Mouse (Mus musculus): Measurements from ENCODE around the gene Pafah1b1. TPM values are rescaled to one million over a fixed set of nuclear protein-coding genes. Genes with fewer than 3 reads are reported as not detected.
A peak's percentile ranks its signal among the peaks of the same experiment; 100 is the strongest.

Gene Pafah1b1
- polyA plus RNA-seq (2014; fragmentation: Nextera tagmentation; extraction: Ambion mirVana) = 77.5 and 83.3 TPM in 2 replicates

DNA sequence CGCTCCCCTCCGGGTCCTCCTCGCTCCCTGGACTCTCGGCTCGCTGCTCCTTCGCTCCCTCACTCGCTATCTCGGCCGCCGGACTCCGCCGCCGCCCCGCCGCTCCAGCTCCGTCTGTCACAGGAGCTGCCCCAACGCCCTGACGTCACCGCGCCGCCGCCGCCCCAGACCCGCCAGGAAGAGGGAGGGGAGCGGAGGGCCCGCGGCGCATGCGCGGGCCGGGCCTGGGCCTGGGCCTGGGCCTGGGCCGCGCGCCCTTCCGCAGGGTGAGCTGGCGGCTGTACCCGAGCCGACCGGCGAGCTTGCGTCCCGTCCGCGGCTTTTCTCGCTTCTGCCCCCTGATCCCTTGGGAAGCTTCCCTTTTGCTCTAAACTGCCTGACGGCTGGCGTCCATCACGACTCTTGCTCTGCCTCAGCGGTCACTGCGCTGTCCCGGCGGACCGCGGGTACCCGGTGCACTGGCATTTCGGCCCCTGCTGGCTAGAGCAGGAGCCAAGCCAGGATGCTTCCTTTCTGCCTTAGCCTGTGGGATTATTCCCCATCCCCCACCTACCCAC is at the start of gene Pafah1b1:
Pafah1b1 (minus strand) TSS at position 436 of the 557 bp plus-strand sequence.
- peak within 1 kb of the TSS; percentile 97 for H3K9ac ChIP-seq (ENCODE audit: low read length)
- H3K27ac ChIP-seq (replicated peaks; ENCODE audit: low read depth, low read length) = peak within 1 kb of the TSS; percentile 96
- no peaks in the 10 kb centered on the region for H3K27me3 ChIP-seq (ENCODE audit: control insufficient read depth, insufficient read depth, low read length)
- H3K9me3 ChIP-seq (ENCODE audit: control insufficient read depth, low read length) = no peaks in the 10 kb centered on the region
- peaks cover 8% of the 10 kb centered on the region for H3K4me1 ChIP-seq (ENCODE audit: control insufficient read depth, insufficient read depth, low read length)
- DNase-seq (ENCODE audit: low spot score) (peak; percentile 97), ATAC-seq (ENCODE audit: insufficient number of reproducible peaks, low FRiP score, low TSS enrichment, low read depth) (peak; percentile 98)
- H3K4me2 ChIP-seq (ENCODE audit: low read depth, severe bottlenecking) = peak within 1 kb of the TSS; percentile 66; the same call in 1 of the 2 replicates
- no peaks in the 10 kb centered on the region for H3K36me3 ChIP-seq (ENCODE audit: control insufficient read depth, insufficient read depth, low read length)
- peak within 1 kb of the TSS; percentile 99 for H3K4me3 ChIP-seq (ENCODE audit: low read depth, low read length)
- WGBS = under 1% methylated on average over 49 of the region's 56 CpGs

DNA sequence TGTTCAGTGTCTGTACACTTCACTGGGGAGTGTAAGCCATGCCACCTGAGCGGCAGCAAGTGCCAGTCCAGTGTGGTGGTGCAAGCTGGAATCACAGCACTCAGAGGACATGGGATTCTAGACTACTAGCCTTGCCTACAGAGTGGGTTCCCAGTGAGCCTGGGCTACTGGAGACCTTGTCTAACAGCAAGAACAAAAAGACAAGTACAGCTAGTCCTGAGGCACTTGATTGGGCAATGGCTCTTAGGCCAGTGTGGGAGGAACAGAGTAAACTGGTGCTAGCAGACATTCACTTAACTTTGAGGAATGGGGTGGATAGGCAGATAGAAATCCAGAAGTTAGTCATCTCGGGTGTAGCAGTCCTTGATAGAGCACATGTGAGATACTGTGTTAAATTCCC is 47.9 kb upstream of the Pafah1b1 start:
- Histone ChIP-seq H3K4me2 (ENCODE audit: low read depth, severe bottlenecking) (no peak overlapping the region), H3K4me3 (ENCODE audit: low read depth, low read length) (no peak overlapping the region), H3K27me3 (ENCODE audit: control insufficient read depth, insufficient read depth, low read length) (no peaks in the 10 kb centered on the region), H3K9me3 (ENCODE audit: control insufficient read depth, low read length) (no peaks in the 10 kb centered on the region), H3K9ac (ENCODE audit: low read length) (no peak overlapping the region), H3K4me1 (ENCODE audit: control insufficient read depth, insufficient read depth, low read length) (peaks cover 7% of the 10 kb centered on the region), H3K36me3 (ENCODE audit: control insufficient read depth, insufficient read depth, low read length) (peaks cover 8% of the 10 kb centered on the region; the same call in 1 of the 2 replicates), H3K27ac (replicated peaks; ENCODE audit: low read depth, low read length) (no peak overlapping the region)
- no peak for DNase-seq (ENCODE audit: low spot score)
- 88% methylated on average over 2 of the region's 2 CpGs for WGBS
- no peak for ATAC-seq (ENCODE audit: insufficient number of reproducible peaks, low FRiP score, low TSS enrichment, low read depth)

DNA sequence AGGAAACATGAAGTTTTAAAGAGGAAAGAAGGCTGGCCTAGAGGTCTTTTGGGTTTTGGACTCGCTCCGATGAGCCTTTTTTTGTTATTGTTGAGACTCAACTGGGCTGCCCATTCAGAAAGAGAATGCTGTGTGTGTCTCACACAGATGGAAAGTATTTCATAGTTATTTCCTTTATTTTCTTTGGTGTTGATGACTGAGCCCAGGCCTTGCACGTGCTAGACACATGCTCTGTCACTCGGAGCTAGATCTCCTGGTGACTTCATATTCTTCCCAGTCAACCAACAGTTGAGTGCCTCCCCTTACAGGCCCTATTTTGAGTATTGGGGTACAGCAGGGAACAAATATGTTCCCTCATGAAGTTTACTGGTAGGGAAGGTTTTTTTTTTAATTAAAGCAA is 47.2 kb upstream of the Pafah1b1 start:
- Histone ChIP-seq H3K36me3 (ENCODE audit: control insufficient read depth, insufficient read depth, low read length) (peaks cover 8% of the 10 kb centered on the region; the same call in 1 of the 2 replicates), H3K9me3 (ENCODE audit: control insufficient read depth, low read length) (no peaks in the 10 kb centered on the region), H3K4me3 (ENCODE audit: low read depth, low read length) (peak overlapping the region; percentile 89), H3K4me1 (ENCODE audit: control insufficient read depth, insufficient read depth, low read length) (peaks cover 7% of the 10 kb centered on the region), H3K27ac (replicated peaks; ENCODE audit: low read depth, low read length) (no peak overlapping the region), H3K9ac (ENCODE audit: low read length) (no peak overlapping the region), H3K27me3 (ENCODE audit: control insufficient read depth, insufficient read depth, low read length) (no peaks in the 10 kb centered on the region), H3K4me2 (ENCODE audit: low read depth, severe bottlenecking) (peak overlapping the region; percentile 62)
- ATAC-seq (ENCODE audit: insufficient number of reproducible peaks, low FRiP score, low TSS enrichment, low read depth) (no peak), DNase-seq (ENCODE audit: low spot score) (no peak)
- 73% methylated on average over 4 of the region's 4 CpGs for WGBS

DNA sequence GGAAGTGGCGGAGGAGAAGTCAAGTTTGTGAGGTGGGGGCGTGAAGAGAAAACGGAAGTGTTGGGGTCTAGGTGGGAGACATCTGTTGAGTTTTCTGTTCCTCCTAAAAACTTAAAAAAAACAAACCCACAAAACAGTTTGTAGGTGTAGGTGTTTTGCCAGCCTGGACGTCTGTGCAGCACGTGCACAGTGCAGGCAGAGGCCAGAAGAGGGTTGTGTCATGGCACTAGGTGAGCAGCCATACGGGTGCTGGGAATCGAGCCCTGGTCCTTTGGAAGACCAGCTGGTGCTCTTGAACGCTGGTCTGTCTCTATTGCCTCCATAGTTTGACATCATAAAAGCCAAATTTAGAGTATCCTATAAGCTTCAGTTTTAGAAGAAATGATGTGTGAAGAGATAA is 46.8 kb upstream of the Pafah1b1 start:
- DNase-seq (ENCODE audit: low spot score) = no peak
- 16% methylated on average over 8 of the region's 8 CpGs for WGBS
- Histone ChIP-seq H3K4me2 (ENCODE audit: low read depth, severe bottlenecking) (peak overlapping the region; percentile 62), H3K9me3 (ENCODE audit: control insufficient read depth, low read length) (no peaks in the 10 kb centered on the region), H3K36me3 (ENCODE audit: control insufficient read depth, insufficient read depth, low read length) (peaks cover 8% of the 10 kb centered on the region; the same call in 1 of the 2 replicates), H3K27ac (replicated peaks; ENCODE audit: low read depth, low read length) (peak overlapping the region; percentile 87), H3K27me3 (ENCODE audit: control insufficient read depth, insufficient read depth, low read length) (no peaks in the 10 kb centered on the region), H3K9ac (ENCODE audit: low read length) (peak overlapping the region; percentile 78), H3K4me1 (ENCODE audit: control insufficient read depth, insufficient read depth, low read length) (peaks cover 7% of the 10 kb centered on the region), H3K4me3 (ENCODE audit: low read depth, low read length) (peak overlapping the region; percentile 89)
- ATAC-seq (ENCODE audit: insufficient number of reproducible peaks, low FRiP score, low TSS enrichment, low read depth) = no peak; the same call in 1 of the 2 replicates

DNA sequence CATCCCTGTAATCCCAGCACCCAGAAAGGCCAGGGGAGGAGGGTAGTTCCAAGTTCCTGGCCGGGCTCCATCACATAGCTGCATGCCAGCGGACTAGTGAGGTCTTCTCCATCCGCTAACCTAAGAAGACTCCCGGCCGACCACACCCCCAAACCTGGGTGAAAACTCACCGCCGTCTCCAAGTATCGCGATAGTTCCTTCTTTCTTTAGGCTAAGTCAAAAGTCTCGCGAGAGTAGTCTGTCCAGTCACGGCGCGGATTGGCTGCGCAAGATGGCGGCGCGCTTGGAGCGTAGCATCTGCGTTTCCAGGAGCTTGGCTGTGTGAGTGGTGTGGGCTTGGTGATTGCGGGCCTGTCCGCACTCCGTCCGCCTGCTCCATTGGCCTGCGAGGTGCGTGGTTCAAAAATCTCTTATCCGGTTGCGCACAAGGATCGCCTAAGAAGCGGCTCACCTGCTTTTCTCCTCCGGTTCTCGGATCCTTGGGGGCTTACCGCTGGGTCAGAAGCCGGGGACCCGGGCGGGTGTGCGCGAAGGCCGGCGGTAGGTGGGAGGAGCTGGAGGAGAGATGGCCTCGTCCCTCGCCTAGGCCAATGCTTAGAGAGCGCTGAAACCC is 46.2 kb upstream of the Pafah1b1 start, which contains the start of gene Mettl16:
Mettl16 (plus strand) TSS at position 236 of the 613 bp plus-strand sequence.
- Histone ChIP-seq H3K9me3 (ENCODE audit: control insufficient read depth, low read length) (no peaks in the 10 kb centered on the region), H3K4me1 (ENCODE audit: control insufficient read depth, insufficient read depth, low read length) (peaks cover 7% of the 10 kb centered on the region), H3K27me3 (ENCODE audit: control insufficient read depth, insufficient read depth, low read length) (no peaks in the 10 kb centered on the region), H3K4me3 (ENCODE audit: low read depth, low read length) (peak within 1 kb of the TSS; percentile 89), H3K9ac (ENCODE audit: low read length) (peak within 1 kb of the TSS; percentile 78), H3K36me3 (ENCODE audit: control insufficient read depth, insufficient read depth, low read length) (peaks cover 4% of the 10 kb centered on the region; the same call in 1 of the 2 replicates), H3K4me2 (ENCODE audit: low read depth, severe bottlenecking) (peak within 1 kb of the TSS; percentile 62), H3K27ac (replicated peaks; ENCODE audit: low read depth, low read length) (peak within 1 kb of the TSS; percentile 87)
- under 1% methylated on average over 43 of the region's 43 CpGs for WGBS
- DNase-seq (ENCODE audit: low spot score) = peak; percentile 95
- peak; percentile 91 for ATAC-seq (ENCODE audit: insufficient number of reproducible peaks, low FRiP score, low TSS enrichment, low read depth)

DNA sequence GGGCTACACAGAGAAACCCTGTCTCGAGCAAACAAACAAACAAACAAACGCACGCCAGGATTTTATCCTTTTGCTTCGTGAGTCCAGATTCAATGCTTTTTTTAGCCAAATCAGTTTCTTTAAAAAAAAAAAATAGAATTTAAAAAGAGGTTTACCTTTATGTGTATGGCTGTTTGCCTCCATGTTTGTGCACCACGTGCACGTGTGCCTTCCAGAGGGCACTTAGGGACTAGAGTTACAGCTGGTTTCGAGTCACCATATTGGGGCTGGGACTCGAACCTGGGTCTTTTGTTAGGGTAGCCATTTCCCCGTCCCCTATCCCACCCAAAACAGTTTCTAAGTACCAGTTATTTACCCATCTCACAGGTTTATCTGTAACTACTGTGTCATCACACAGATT is 45.6 kb upstream of the Pafah1b1 start:
- peak overlapping the region; percentile 89 for H3K4me3 ChIP-seq (ENCODE audit: low read depth, low read length)
- H3K27me3 ChIP-seq (ENCODE audit: control insufficient read depth, insufficient read depth, low read length) = no peaks in the 10 kb centered on the region
- no peaks in the 10 kb centered on the region for H3K36me3 ChIP-seq (ENCODE audit: control insufficient read depth, insufficient read depth, low read length)
- 0 out of 2 replicates have a peak overlapping the region, but pooled peaks have one; percentile 54 for H3K27ac ChIP-seq (replicated peaks; ENCODE audit: low read depth, low read length)
- WGBS = 86% methylated on average over 9 of the region's 9 CpGs
- H3K9ac ChIP-seq (ENCODE audit: low read length) = peak overlapping the region; percentile 78
- no peak for ATAC-seq (ENCODE audit: insufficient number of reproducible peaks, low FRiP score, low TSS enrichment, low read depth)
- DNase-seq (ENCODE audit: low spot score) = no peak
- peak overlapping the region; percentile 62 for H3K4me2 ChIP-seq (ENCODE audit: low read depth, severe bottlenecking)
- peaks cover 7% of the 10 kb centered on the region for H3K4me1 ChIP-seq (ENCODE audit: control insufficient read depth, insufficient read depth, low read length)
- H3K9me3 ChIP-seq (ENCODE audit: control insufficient read depth, low read length) = no peaks in the 10 kb centered on the region

DNA sequence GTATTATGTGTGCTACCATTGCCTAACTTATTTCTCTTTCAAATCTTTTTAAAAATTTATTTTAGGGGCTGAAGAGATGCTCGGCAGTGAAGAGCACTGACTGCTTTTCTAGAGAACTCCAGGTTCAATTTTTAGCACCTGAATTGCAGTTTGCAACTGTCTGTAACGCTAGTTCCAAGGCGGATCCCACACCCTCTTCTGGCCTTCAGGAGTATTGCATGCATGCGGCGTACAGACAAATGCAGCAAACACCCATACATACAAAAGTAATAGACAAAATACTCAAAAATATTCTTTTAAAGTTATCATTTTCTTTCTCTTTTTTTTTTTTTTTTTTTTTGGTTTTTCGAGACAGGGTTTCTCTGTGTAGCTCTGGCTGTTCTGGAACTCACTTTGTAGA is 43.6 kb upstream of the Pafah1b1 start:
- Histone ChIP-seq H3K27me3 (ENCODE audit: control insufficient read depth, insufficient read depth, low read length) (no peaks in the 10 kb centered on the region), H3K36me3 (ENCODE audit: control insufficient read depth, insufficient read depth, low read length) (no peaks in the 10 kb centered on the region), H3K4me1 (ENCODE audit: control insufficient read depth, insufficient read depth, low read length) (peaks cover 7% of the 10 kb centered on the region), H3K9ac (ENCODE audit: low read length) (no peak overlapping the region), H3K4me2 (ENCODE audit: low read depth, severe bottlenecking) (no peak overlapping the region), H3K9me3 (ENCODE audit: control insufficient read depth, low read length) (no peaks in the 10 kb centered on the region), H3K4me3 (ENCODE audit: low read depth, low read length) (no peak overlapping the region), H3K27ac (replicated peaks; ENCODE audit: low read depth, low read length) (no peak overlapping the region)
- WGBS = 39% methylated on average over 6 of the region's 6 CpGs
- ATAC-seq (ENCODE audit: insufficient number of reproducible peaks, low FRiP score, low TSS enrichment, low read depth) (no peak), DNase-seq (ENCODE audit: low spot score) (peak; percentile 61)

DNA sequence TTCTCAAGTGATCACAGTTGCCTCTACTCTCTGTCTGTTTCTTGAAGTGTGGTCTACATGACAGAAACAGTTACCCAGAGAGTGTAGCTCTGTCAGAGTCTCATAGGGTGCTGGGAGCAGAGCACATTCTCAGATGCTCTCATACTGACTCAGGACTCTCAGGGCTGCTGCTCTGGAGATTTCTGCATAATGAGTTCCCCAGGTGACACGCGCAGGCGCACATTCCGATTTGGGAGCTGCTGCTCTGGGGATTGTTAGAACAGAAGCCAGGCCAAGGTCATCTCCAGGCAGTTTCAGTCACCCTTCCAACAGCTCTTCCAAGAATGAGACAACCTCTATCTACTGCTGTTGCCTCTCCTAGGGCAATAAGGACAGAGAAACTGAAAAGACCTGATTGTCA is 43.0 kb upstream of the Pafah1b1 start:
- Histone ChIP-seq H3K4me1 (ENCODE audit: control insufficient read depth, insufficient read depth, low read length) (peaks cover 7% of the 10 kb centered on the region), H3K9me3 (ENCODE audit: control insufficient read depth, low read length) (no peaks in the 10 kb centered on the region), H3K4me2 (ENCODE audit: low read depth, severe bottlenecking) (no peak overlapping the region), H3K36me3 (ENCODE audit: control insufficient read depth, insufficient read depth, low read length) (no peaks in the 10 kb centered on the region), H3K27me3 (ENCODE audit: control insufficient read depth, insufficient read depth, low read length) (no peaks in the 10 kb centered on the region), H3K4me3 (ENCODE audit: low read depth, low read length) (no peak overlapping the region), H3K27ac (replicated peaks; ENCODE audit: low read depth, low read length) (no peak overlapping the region), H3K9ac (ENCODE audit: low read length) (no peak overlapping the region)
- 88% methylated on average over 4 of the region's 4 CpGs for WGBS
- DNase-seq (ENCODE audit: low spot score) = no peak
- ATAC-seq (ENCODE audit: insufficient number of reproducible peaks, low FRiP score, low TSS enrichment, low read depth) = no peak
